Mouse (Mus musculus): ENCODE measurements around the gene Aldh3a1. TPM values are rescaled to one million over a fixed set of nuclear protein-coding genes. Genes with fewer than 3 reads are reported as not detected.

Aldh3a1 gene
- 1.3 and 3.6 TPM in 2 replicates for polyA plus RNA-seq (2012; rRNA removed; ENCODE audit: low replicate concordance)

DNA sequence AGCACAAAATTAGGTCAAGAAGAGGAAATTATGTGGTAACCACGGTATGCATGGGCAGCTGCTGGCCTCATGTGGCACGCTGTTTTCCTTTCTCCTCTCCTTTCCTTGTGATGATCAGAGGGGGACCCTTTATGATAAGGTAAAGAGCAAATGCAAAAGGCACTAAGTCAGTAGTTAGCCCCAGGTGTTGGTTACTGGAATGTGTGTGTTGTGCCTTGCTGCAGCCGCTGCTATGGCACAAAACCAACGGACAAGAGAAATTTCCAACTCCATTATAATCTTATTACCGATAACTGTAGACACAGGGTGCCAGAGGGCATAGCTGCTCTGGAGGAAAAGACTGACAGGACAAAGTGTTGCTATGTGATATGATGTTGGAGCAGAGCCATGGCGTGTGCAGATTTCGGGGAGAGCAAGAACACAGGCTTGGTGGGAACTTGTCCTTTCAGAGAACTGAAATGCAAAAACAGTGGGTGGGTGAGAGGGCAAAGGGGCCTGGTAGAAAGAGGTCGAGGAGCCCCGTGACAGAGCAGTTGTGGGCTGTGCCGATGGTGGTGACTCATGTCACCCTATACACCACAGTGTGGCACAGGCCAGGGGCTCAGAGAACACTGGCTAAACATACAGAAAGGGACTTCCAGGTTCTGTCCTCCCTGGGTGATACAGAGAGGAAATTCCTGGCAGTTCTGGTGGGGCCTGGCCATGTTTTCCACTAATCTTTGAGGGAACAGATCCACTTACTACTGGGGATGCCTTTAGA lies at the start of gene Aldh3a1:
Gene Aldh3a1 (plus strand): TSS at position 51 of the 760 bp plus-strand sequence.

DNA sequence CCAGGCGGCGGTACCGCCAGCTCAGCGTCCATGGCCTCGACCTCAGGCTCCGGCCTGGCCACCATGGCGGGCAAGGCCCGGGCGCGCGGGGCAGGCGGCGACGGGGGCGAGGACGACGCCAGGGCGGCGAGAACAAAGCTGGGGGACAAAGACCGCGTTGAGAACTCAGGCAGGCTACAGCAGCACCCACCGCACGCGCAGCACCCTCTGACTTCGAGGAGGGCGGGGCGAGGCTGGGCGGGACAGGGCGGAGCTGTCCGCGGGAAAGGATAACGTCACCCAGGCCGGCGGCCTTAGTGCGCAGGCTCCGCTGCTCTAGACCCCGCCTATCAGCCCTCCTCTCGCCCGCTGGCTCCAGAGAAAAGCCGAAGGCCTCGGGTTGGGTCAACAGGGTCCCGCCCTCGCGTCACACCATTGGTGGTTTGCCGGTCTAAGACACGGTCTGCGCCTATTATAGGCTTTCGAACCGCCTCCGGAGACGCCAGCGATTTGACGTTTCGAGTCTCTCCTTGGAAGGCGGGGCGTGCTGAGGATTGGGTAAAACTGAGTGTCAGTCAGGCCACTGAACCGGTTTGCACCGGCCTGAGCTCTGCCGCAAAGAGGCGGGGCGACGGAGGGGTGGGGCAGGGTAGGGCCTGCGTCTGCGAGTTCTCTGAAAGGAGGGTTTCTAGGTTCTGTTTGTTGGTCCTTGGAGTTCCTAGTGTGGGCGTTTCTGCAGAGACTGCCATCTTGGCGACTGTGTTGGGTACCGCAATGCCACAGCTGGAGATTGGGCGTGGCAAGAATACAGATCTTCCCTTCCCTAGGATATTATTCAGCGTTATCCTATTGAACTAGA lies 32.3 kb upstream of the Aldh3a1 start, which contains the start of gene Usp22:
Gene Usp22 (minus strand): TSS at position 235 of the 838 bp plus-strand sequence.

DNA sequence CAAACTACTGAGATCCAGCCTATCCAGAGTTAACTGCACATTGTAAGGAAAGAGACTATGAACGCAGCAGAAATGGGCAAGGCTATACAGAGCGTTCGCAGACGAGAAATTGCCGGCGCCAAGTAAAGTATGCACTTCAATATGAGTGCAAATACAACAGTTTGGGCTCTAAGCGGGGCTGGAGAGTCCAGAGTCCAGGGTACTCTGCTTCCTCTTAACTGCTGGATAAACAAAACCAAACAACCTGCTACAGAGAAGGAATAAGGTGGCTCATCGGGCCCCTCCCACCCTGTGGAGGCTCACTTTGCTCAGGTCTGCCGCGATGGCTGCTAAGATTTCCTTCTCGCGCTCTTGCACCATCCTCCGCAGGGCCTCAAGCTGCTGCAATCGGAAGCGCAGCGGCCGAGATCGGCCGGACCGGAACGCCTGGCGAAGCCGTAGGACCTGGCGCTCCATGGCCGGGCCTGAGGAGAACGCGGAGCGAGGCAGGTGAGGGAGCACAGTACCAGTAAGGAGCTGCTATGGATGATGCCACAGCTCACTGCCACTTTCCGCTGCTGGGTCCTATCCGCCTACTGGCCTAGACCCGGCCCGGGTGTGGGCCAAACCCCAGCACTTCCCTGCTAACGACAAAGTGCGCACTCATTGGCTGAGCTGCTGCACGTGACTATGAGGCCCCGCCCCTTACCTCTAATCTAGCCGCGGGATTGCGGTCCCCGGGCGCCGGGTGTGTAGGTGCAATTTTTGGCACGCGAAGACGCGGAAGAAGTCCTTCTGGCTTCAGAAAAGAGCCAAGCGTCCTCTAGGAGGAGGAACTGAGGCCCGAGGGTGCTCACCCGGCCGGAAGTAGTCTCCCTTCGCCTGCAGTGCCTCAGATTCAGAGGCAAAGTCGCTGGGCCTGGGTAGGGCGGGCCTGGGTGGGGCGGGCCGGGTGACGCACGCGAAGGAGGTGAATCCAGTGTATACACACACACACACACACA lies 59.5 kb downstream of the Aldh3a1 start, which contains the start of gene Aldh3a2:
Gene Aldh3a2 (minus strand): TSS at position 914 of the 983 bp plus-strand sequence.

Other genes starting within 250 kb of the Aldh3a1 start
- gene Kcnj12, start 185.0 kb upstream of the Aldh3a1 start, polyA plus RNA-seq (2012; rRNA removed; ENCODE audit: low replicate concordance), result 0.37 and 11.9 TPM in 2 replicates
- 33.7 and 117 TPM in 2 replicates for gene Tnfrsf13b, start 80.8 kb upstream of the Aldh3a1 start, polyA plus RNA-seq (2012; rRNA removed; ENCODE audit: low replicate concordance)
- gene Usp22, start 32.5 kb upstream of the Aldh3a1 start, polyA plus RNA-seq (2012; rRNA removed; ENCODE audit: low replicate concordance), result 34.7 and 48.5 TPM in 2 replicates
- gene Aldh3a2, start 59.9 kb downstream of the Aldh3a1 start, polyA plus RNA-seq (2012; rRNA removed; ENCODE audit: low replicate concordance), result 75.4 and 81.7 TPM in 2 replicates
- not detected in 2 replicates for gene Slc47a2, start 135.3 kb downstream of the Aldh3a1 start, polyA plus RNA-seq (2012; rRNA removed; ENCODE audit: low replicate concordance)
- 0.53 and 2.8 TPM in 2 replicates for gene Slc47a1, start 170.8 kb downstream of the Aldh3a1 start, polyA plus RNA-seq (2012; rRNA removed; ENCODE audit: low replicate concordance)
- gene Rnf112, start 246.6 kb downstream of the Aldh3a1 start, polyA plus RNA-seq (2012; rRNA removed; ENCODE audit: low replicate concordance), result 0.09 TPM in 1 of 2 replicates, not detected in the other

Data from mammary gland, adult 2 months (tissue).